Mouse (Mus musculus) macrophage (primary cell): ENCODE results near the gene Rhov. TPM values are rescaled to one million over a fixed set of nuclear protein-coding genes. Genes with fewer than 3 reads are reported as not detected.

Experiments used
- H3K27ac ChIP-seq: fragments of 350-480 bp; formaldehyde crosslinking; 2 replicates; pipeline ENCODE4 v1.9.0; 2021
- H3K36me3 ChIP-seq: fragments of 350-480 bp; formaldehyde crosslinking; 2 replicates; pipeline ENCODE4 v1.9.0; 2021; ENCODE audit errors: inconsistent target
- H3K4me3 ChIP-seq: fragments of 350-480 bp; formaldehyde crosslinking; 2 replicates; pipeline ENCODE4 v1.9.0; 2021; ENCODE audit errors: inconsistent target
- H3K79me2 ChIP-seq: fragments of 350-480 bp; formaldehyde crosslinking; 2 replicates; pipeline ENCODE4 v1.9.0; 2021; ENCODE audit errors: inconsistent target
- WGBS: methylation state at CpG from one replicate; pipeline ENCODE4 v1.1.7; 2026; ENCODE audit warnings: inconsistent platforms; ENCODE audit not compliant: missing documents; 5-methylcytosine and 5-hydroxymethylcytosine counted together
- polyA plus RNA-seq: library from polyadenylated mRNA; stranded (reverse); fragments of 250-400 nt; gene quantifications from 3 replicates; pipeline ENCODE4 v1.2.4, GENCODE M21; 2018; ENCODE audit warnings: inconsistent platforms
- total RNA-seq, 78 experiments: library from RNA; depleted of rRNA; stranded (reverse); fragments of 250-400 nt; gene quantifications; 1 replicate in 9 of 78; 2 replicates in 24 of 78; 3 replicates in 43 of 78; 4 replicates in 2 of 78; pipeline ENCODE4 v1.2.4; 2018; ENCODE audit warnings: inconsistent platforms in 56 of 78

The Rhov gene
- total RNA-seq (2018; cell fraction: chromatin; rRNA removed): 10 to 100 TPM in 1 of 26 experiments, 1 to 10 TPM in 16, under 1 TPM in 7, not detected in 2; 0.41 to 11.1 (median 1.7) TPM
- 1 to 10 TPM in 25 of 26 experiments, under 1 TPM in 1; 0.94 to 9.9 (median 3.0) TPM for total RNA-seq (2018; cell fraction: cytosol; rRNA removed)
- total RNA-seq (2018; cell fraction: nucleus; rRNA removed): 1 to 10 TPM in 25 of 26 experiments, under 1 TPM in 1; 0.82 to 8.2 (median 2.4) TPM
- polyA plus RNA-seq: 3.1 to 15.6 TPM (median 13.6 TPM) in 3 replicates

GRCm38 (mm10) chr2:119270643-119271331, at the start of gene Rhov:
TSS of gene Rhov (minus strand) at chr2:119271272.
- no peaks in the 10 kb centered on the region for H3K36me3 ChIP-seq
- H3K79me2 ChIP-seq: peaks cover 21% of the 10 kb centered on the region
- WGBS: 4% methylated on average over 46 of the region's 49 CpGs
- peak within 1 kb of the TSS; percentile 44 for H3K4me3 ChIP-seq
- no peak within 1 kb of the TSS for H3K27ac ChIP-seq

DNA sequence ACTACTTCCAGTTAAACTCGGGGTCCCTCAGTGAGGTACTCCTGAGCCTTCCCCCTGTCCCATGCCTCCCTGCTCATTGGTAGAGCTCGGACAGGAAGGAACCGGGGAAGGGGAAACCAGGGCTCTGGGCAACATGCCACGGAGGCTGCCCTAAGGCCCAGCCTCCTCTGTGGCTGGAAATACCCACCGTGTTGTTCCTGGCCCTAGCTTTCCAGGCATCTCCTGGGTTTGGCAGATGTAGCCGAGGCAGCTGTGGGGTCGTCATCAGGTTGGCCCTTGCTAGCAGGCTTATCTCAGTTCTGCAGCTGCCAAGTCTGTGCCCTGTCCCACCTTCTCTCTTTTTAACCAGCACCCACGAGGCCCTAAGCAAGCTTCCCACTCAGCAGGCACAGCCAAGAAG, 49.5 kb upstream of the Rhov start:
- no peak overlapping the region for H3K27ac ChIP-seq
- H3K79me2 ChIP-seq: no peaks in the 10 kb centered on the region
- no peak overlapping the region for H3K4me3 ChIP-seq
- 28% methylated on average over 8 of the region's 8 CpGs for WGBS
- no peaks in the 10 kb centered on the region for H3K36me3 ChIP-seq

GRCm38 (mm10) chr2:119318043-119318710, 47.1 kb upstream of the Rhov start:
- WGBS: 90% methylated on average over 3 of the region's 3 CpGs
- Histone ChIP-seq H3K27ac (no peak overlapping the region), H3K4me3 (no peak overlapping the region), H3K79me2 (no peaks in the 10 kb centered on the region), H3K36me3 (no peaks in the 10 kb centered on the region)

DNA sequence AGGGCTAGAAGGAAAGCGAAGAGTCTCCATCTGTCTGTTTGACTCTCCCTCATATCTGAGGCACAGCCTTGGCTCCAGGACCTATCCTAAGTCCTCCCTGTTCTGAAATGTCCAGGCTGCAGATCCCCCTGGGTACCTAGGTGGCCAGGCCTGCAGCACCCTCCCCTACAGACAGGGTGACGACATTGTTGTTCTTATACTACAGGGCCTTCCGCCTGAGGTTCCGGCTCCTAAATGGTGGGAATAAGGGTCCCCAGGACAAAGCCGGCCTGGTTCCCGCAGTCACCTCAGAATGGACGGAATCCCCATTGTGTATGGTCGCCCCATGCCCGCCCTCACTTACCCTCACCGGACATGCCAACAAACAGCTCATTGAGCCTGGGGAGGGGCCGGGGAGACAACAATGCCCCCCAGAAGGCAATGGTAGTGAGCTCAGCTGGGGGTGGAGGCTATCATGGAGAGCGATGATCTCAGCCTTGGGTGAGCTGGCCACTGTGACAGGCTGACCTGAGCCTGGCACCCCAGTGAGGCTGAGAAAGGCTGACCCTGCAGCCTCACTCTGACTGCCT, 43.8 kb upstream of the Rhov start:
- WGBS: 97% methylated on average over 12 of the region's 12 CpGs
- H3K36me3 ChIP-seq: no peaks in the 10 kb centered on the region
- no peaks in the 10 kb centered on the region for H3K79me2 ChIP-seq
- H3K27ac ChIP-seq: no peak overlapping the region
- H3K4me3 ChIP-seq: no peak overlapping the region

DNA sequence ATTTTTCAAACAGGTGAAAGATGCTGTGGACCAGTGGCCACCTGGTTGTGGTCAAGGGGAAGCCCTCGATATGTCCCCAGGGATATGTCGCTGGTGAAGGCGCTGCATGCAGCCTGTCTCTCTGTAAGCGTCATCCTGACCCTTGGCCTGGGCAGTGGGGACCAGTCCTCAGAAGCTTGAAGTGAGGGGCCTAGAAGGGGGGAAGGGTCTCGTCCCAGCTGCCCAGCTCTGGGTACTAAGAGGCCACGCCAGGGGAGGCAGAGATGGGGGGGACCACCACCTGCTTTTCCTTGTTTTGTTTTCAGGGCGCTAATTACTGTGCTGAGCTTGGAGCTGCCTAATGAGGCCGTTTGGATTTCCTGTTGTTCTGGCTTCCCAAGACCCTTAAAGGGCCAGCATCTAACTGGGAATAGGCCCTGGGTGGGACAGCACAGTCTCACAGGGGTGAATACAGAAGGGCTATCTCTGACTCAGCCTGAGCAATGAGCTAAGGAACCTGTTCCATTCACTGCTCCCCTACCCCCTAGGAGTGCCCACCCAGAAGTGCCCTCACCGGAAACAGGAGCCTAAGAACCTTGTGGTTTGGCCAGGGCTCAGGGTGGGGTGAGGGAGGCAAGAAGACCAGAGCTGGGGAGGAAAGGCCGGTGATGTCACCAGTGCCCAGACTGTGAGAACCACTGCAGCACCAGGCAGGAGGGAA, 42.9 kb upstream of the Rhov start:
- no peak overlapping the region for H3K27ac ChIP-seq
- H3K79me2 ChIP-seq: no peaks in the 10 kb centered on the region
- 65% methylated on average over 10 of the region's 10 CpGs for WGBS

GRCm38 (mm10) chr2:119312380-119312958, 41.4 kb upstream of the Rhov start:
- H3K27ac ChIP-seq: no peak overlapping the region
- H3K36me3 ChIP-seq: no peaks in the 10 kb centered on the region
- H3K79me2 ChIP-seq: no peaks in the 10 kb centered on the region
- WGBS: 94% methylated on average over 2 of the region's 2 CpGs
- no peak overlapping the region for H3K4me3 ChIP-seq

More for the DNA sequence above, 42.9 kb upstream of the Rhov start:
- H3K4me3 ChIP-seq: no peak overlapping the region
- no peaks in the 10 kb centered on the region for H3K36me3 ChIP-seq

- 87% methylated on average over 11 of the region's 12 CpGs for WGBS
- Histone ChIP-seq H3K4me3 (no peak overlapping the region), H3K79me2 (no peaks in the 10 kb centered on the region), H3K36me3 (no peaks in the 10 kb centered on the region), H3K27ac (no peak overlapping the region)
These were observed 40.5 kb upstream of the Rhov start for GRCm38 (mm10) chr2:119311544-119311943.

- Histone ChIP-seq H3K4me3 (no peak overlapping the region), H3K79me2 (peaks cover 4% of the 10 kb centered on the region; the same call in 1 of the 2 replicates), H3K36me3 (no peaks in the 10 kb centered on the region), H3K27ac (no peak overlapping the region)
- WGBS: 83% methylated on average over 3 of the region's 3 CpGs
These were observed 33.7 kb upstream of the Rhov start for GRCm38 (mm10) chr2:119304798-119305208.

DNA sequence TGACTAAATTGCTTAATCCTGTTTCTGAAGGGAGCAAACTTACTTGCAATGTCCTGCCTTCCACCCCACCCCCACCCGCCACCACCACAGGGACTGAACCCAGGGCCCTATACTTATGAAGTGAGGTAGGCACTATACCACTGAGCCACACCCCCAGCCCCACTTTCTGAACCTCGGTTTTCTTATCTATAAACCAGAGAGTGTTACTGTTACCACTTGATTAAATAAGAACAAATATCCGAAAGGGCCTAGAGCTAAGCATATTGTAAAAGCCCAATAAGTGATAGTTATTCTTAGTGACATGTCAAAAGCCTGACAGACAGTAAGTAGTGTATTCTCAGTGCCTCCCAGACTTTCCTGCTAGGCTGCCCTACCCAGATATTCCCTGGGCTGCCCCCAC, 33.3 kb upstream of the Rhov start:
- Histone ChIP-seq H3K36me3 (0 out of 2 replicates have a peak, but pooled peaks cover 1% of the 10 kb centered on the region), H3K4me3 (no peak overlapping the region), H3K79me2 (peaks cover 8% of the 10 kb centered on the region), H3K27ac (no peak overlapping the region)
- whole genome bisulfite sequencing: 80% methylated on average over 3 of the region's 3 CpGs

DNA sequence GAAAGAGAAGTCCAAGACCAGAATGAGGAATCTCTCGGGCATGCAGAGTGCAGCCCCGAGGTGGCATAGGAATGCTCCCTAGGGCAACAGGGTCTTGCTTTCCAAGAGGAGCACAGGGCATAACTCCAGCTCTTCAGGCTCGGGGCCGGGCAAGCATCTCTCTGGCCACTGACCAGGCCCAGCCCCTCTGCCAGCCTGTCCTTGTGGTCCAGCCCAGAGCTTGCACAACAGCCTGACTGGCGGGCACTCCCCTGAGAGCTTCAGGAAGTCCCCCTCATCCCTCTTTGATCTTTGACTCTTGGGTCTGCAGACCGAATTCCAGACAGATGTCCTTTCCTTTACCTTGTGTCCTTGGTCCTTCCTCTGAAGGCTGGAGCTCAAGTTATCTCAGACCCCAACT, 31.8 kb upstream of the Rhov start:
- WGBS: 78% methylated on average over 6 of the region's 6 CpGs
- Histone ChIP-seq H3K27ac (no peak overlapping the region), H3K4me3 (no peak overlapping the region), H3K36me3 (peaks cover 14% of the 10 kb centered on the region; the same call in 1 of the 2 replicates), H3K79me2 (peaks cover 23% of the 10 kb centered on the region)

DNA sequence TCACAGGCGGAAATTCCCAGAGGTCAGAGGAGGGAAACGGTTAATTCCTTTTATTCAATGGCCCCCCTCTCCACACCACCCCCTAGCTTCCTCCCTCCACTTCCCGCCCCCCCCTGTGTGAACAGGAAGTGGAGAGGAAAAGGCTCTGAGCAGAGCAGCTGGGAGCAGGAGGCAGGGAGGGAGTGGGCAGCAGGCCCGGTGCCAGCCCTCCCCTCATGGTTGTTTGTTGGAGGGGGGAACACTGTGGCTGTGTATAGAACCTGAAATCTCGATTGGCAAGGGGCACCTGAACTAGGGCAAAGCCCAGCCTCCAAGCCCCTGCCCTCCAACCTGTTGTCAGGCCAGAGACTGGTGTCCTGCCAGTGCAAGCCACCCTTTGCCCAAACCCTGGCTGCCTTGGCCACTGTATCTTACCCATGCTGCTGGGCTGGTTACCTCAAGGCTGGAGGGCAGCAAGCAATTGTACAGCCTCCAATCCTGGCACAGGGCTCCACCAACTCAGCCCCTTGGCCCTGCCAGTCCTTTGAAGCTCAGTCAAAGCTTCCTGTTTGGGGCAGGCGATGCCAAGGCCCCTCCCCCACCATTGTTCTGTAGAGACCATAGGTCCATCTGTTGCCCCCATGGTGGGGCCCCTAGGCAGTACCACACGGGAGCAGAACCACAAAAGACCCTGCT, 29.9 kb upstream of the Rhov start:
- peaks cover 28% of the 10 kb centered on the region; the same call in 1 of the 2 replicates for H3K36me3 ChIP-seq
- no peak overlapping the region for H3K4me3 ChIP-seq
- H3K27ac ChIP-seq: no peak overlapping the region
- H3K79me2 ChIP-seq: peaks cover 42% of the 10 kb centered on the region
- 36% methylated on average over 7 of the region's 7 CpGs for WGBS

DNA sequence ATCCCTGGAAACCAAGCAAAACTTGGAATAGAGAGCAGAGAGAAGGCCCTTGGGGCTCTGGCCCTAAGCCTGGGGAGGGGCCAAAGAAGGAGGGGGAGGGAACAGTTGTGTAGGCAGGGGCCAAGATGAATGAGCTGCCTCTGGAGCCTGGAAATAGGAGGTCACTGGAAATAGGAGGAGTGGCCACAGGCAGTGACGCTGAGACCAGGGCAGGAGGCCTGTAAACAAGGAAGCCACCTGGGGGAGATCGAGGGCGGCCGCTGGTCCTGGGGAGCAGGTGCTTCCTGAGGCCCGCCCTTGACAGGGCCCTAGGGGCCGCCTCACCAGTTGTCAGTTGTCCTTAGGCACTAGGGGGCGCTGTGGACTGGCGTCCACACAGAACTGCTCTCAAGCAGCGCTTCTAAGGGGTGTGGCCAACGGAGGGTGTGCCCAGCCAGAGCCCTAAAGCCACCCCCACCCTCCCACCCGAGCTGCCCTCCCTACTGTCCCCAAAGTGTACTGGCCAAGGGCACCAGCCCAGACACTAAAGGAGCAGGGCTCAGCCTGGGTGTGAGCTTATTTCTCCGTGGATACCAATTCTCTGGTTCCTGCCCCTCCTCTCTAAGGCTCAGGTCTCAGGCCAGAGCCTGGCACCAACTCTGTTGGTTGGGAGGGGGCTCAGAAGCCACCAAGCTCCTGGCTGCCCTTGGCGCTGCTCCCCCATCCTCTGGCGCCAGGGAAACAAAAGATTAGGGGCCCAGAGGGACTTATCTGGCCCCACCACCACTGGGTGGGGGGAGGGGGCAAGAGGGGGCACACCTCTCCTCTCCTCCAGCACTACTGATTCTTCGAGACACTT, 29.1 kb upstream of the Rhov start:
- Histone ChIP-seq H3K27ac (no peak overlapping the region), H3K36me3 (peaks cover 33% of the 10 kb centered on the region; the same call in 1 of the 2 replicates), H3K4me3 (no peak overlapping the region), H3K79me2 (peaks cover 50% of the 10 kb centered on the region)
- WGBS: 16% methylated on average over 15 of the region's 15 CpGs

DNA sequence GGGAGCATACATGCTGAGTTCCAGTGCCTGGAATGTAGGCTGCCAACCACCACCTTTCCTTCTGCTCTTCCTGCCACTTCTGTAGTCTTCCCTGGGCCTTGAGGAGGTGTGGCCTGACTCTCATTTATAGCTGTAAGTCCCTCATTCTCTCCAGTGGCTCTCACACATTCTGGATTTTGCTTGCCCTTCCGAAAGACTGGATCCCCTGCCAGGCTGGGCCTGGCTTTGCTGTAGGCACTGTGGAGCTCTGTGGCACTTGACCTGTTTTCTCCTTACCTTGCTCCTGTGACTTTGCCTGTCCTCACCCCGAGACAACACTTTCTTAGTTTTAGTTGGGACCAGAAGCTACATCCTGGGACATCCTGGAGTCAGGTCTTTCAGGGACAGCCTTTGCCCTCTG, 27.8 kb upstream of the Rhov start:
- peaks cover 63% of the 10 kb centered on the region for H3K79me2 ChIP-seq
- H3K4me3 ChIP-seq: no peak overlapping the region
- WGBS: 94% methylated on average over 2 of the region's 2 CpGs
- peaks cover 47% of the 10 kb centered on the region; the same call in 1 of the 2 replicates for H3K36me3 ChIP-seq
- no peak overlapping the region for H3K27ac ChIP-seq
